Mouse (Mus musculus): ENCODE results near the gene Sae1. TPM values are rescaled to one million over a fixed set of nuclear protein-coding genes. Genes with fewer than 3 reads are reported as not detected.
A peak's percentile ranks its signal among the peaks of the same experiment; 100 is the strongest.
"Not testable (repeated sequence)": the region's sequence is repeated elsewhere in the genome, so short reads cannot be mapped to it uniquely, and the experiment has no call there.

Gene Sae1
- total RNA-seq, 2 experiments from 2014 or later: 105 to 120 TPM

- intact Hi-C loops (cut with DNase I): no loop called here
- DNase-seq (ENCODE audit: low spot score in 2 of 2): peak; percentile 77 to 79
Measured at GRCm38 (mm10) chr7:16313481-16314220, 74.0 kb downstream of the Sae1 start.

- DNase-seq (ENCODE audit: low spot score in 2 of 2): no peak
- intact Hi-C loops (cut with DNase I): no loop called here
Measured at GRCm38 (mm10) chr7:16312672-16313311, 74.8 kb downstream of the Sae1 start.

GRCm38 (mm10) chr7:16312011-16312671 lies 75.5 kb downstream of the Sae1 start:
- DNase-seq (ENCODE audit: low spot score in 2 of 2): no peak
- intact Hi-C loops (cut with DNase I): no loop called here

GRCm38 (mm10) chr7:16311453-16312004 lies 76.1 kb downstream of the Sae1 start:
- intact Hi-C loops (cut with DNase I): no loop called here
- peak; percentile 32 to 41 for DNase-seq (ENCODE audit: low spot score in 2 of 2)

GRCm38 (mm10) chr7:16310521-16311452 lies 76.8 kb downstream of the Sae1 start:
- intact Hi-C loops (cut with DNase I): loop anchor here (1.0 kb wide), 1 partner anchor 15 kb away; no protein-coding TSS in a partner anchor
- DNase-seq (ENCODE audit: low spot score in 2 of 2): peak; percentile 66 to 77

- peak; percentile 67 to 82 for DNase-seq (ENCODE audit: low spot score in 2 of 2)
- intact Hi-C loops (cut with DNase I): loop anchor here (1.0 kb wide), 1 partner anchor 15 kb away; no protein-coding TSS in a partner anchor
Measured at GRCm38 (mm10) chr7:16310020-16310520, 77.5 kb downstream of the Sae1 start.

- peak; percentile 79 to 86 for DNase-seq (ENCODE audit: low spot score in 2 of 2)
- intact Hi-C loops (cut with DNase I): loop anchor here (1.0 kb wide), 1 partner anchor 14 kb away; no protein-coding TSS in a partner anchor
Measured at GRCm38 (mm10) chr7:16309318-16310019, 78.1 kb downstream of the Sae1 start.

- intact Hi-C loops (cut with DNase I): no loop called here
Measured at GRCm38 (mm10) chr7:16308555-16309317, 78.9 kb downstream of the Sae1 start.

GRCm38 (mm10) chr7:16308093-16308492 lies 79.5 kb downstream of the Sae1 start, which contains the start of gene Bbc3:
TSS of gene Bbc3 (plus strand) at chr7:16308393.
- intact Hi-C loops (cut with DNase I); DNase-seq (ENCODE audit: low spot score in 2 of 2): not testable (repeated sequence)

More at GRCm38 (mm10) chr7:16308555-16309317, 78.9 kb downstream of the Sae1 start:
- no peak for DNase-seq (ENCODE audit: low spot score in 2 of 2)

- DNase-seq (ENCODE audit: low spot score in 2 of 2); intact Hi-C loops (cut with DNase I): not testable (repeated sequence)
Measured at GRCm38 (mm10) chr7:16307141-16307540, 80.5 kb downstream of the Sae1 start.

GRCm38 (mm10) chr7:16299419-16300035 lies 88.1 kb downstream of the Sae1 start:
- intact Hi-C loops (cut with DNase I): loop anchor here (10.0 kb wide), 1 partner anchor 315 kb away; the partner anchor contains the start of gene Arhgap35
- peak; percentile 97 to 98 for DNase-seq (ENCODE audit: low spot score in 2 of 2)

GRCm38 (mm10) chr7:16298927-16299326 lies 88.7 kb downstream of the Sae1 start:
- DNase-seq (ENCODE audit: low spot score in 2 of 2): no peak
- intact Hi-C loops (cut with DNase I): loop anchor here (10.0 kb wide), 1 partner anchor 316 kb away; the partner anchor contains the start of gene Arhgap35

- intact Hi-C loops (cut with DNase I): loop anchor here (10.0 kb wide), 1 partner anchor 317 kb away; the partner anchor contains the start of gene Arhgap35
- DNase-seq (ENCODE audit: low spot score in 2 of 2): no peak
Measured at GRCm38 (mm10) chr7:16297616-16298015, 90.0 kb downstream of the Sae1 start.

- intact Hi-C loops (cut with DNase I): loop anchor here (10.0 kb wide), 1 partner anchor 318 kb away; the partner anchor contains the start of gene Arhgap35
- peak; percentile 77 to 80 for DNase-seq (ENCODE audit: low spot score in 2 of 2)
Measured at GRCm38 (mm10) chr7:16296766-16297390, 90.7 kb downstream of the Sae1 start.

- intact Hi-C loops (cut with DNase I): loop anchor here (10.0 kb wide), 1 partner anchor 319 kb away; the partner anchor contains the start of gene Arhgap35
- DNase-seq (ENCODE audit: low spot score in 2 of 2): no peak
Measured at GRCm38 (mm10) chr7:16296146-16296545, 91.5 kb downstream of the Sae1 start.
